Mouse (Mus musculus) hindbrain, embryonic 13.5 days (tissue): ENCODE measurements around the gene Nfib. TPM values are rescaled to one million over a fixed set of nuclear protein-coding genes. Genes with fewer than 3 reads are reported as not detected.

Experiments used
- ATAC-seq: fragments of 200-750 bp; cut with Nextera tagmentation; 2 replicates; pipeline ENCODE4 v1.8.0; 2017; ENCODE audit warnings: moderate TSS enrichment; ENCODE audit not compliant: low FRiP score
- H3K27ac ChIP-seq: fragments of 300-500 bp; sonication (generic); 2 replicates; pipeline ENCODE4 v1.5.1; 2015; ENCODE audit warnings: inconsistent platforms, mild to moderate bottlenecking, moderate library complexity
- H3K27me3 ChIP-seq: fragments of 300-500 bp; sonication (generic); 2 replicates; pipeline ENCODE4 v1.6.1; 2015; ENCODE audit warnings: mild to moderate bottlenecking, inconsistent platforms
- H3K36me3 ChIP-seq: fragments of 300-500 bp; sonication (generic); 2 replicates; pipeline ENCODE4 v1.6.1; 2015; ENCODE audit warnings: mild to moderate bottlenecking, inconsistent platforms
- H3K4me1 ChIP-seq: fragments of 300-500 bp; sonication (generic); replicated peaks from 2 replicates; pipeline ENCODE4 v1.6.1; 2015; ENCODE audit warnings: inconsistent platforms
- H3K4me2 ChIP-seq: fragments of 300-500 bp; sonication (generic); 2 replicates; pipeline ENCODE4 v1.6.1; 2015; ENCODE audit warnings: inconsistent platforms, mild to moderate bottlenecking, moderate library complexity
- H3K4me3 ChIP-seq: fragments of 300-500 bp; sonication (generic); 2 replicates; pipeline ENCODE4 v1.5.1; 2015; ENCODE audit warnings: mild to moderate bottlenecking, inconsistent platforms
- H3K9ac ChIP-seq: fragments of 300-500 bp; sonication (generic); 2 replicates; pipeline ENCODE4 v1.6.1; 2015; ENCODE audit warnings: mild to moderate bottlenecking, inconsistent platforms
- H3K9me3 ChIP-seq: fragments of 300-500 bp; sonication (generic); 2 replicates; pipeline ENCODE4 v1.6.1; 2016; ENCODE audit warnings: inconsistent platforms
- WGBS: fragments of 180-500 bp; shearing (Covaris S2); methylation state at CpG from one replicate; pipeline ENCODE4 v1.1.7; 2015; 5-methylcytosine and 5-hydroxymethylcytosine counted together
- polyA plus RNA-seq: library from polyadenylated mRNA; unstranded; fragments of >200 nt; fragmentation: Nextera tagmentation; extraction: Ambion mirVana; gene quantifications from 2 replicates; pipeline ENCODE4 v1.2.1, GENCODE M21; 2015

Gene Nfib
- polyA plus RNA-seq, 1 experiment from 2014 or later: 107 TPM

DNA sequence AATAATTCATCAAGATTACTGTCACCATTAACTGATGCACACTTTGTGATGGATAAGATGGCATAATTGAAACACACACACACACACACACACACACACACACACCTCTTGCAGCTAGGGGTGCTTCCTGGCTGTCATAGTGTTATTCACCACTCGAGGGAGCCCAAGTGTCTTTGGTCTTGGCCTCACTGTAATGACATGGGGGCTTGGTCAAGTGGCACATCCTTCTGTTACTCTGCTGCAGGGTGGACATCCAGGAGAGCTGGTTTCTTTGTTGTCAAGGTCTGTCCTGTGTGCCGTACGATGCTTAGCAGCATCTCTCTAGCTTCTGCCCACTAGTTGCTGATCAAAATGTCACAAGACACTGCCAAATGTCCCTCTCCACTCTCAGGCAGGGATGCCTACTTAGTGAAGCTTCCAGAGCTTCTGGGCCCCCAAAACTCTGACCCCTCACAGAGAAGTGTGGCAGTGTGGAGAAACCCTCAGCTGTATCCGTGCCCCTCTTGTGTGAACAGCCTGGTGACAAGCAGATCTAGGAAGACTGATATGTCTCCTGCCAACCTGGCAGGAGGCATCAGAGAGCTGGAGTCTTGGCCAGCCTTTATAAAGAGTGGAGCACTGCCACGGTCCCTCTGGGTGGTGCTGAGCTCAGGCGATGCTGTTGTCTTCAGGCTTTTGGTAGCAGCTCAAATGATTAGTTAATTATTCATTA lies 62.4 kb downstream of the Nfib start:
- Histone ChIP-seq H3K9me3 (no peaks in the 10 kb centered on the region), H3K9ac (no peak overlapping the region), H3K4me2 (no peak overlapping the region), H3K27me3 (no peaks in the 10 kb centered on the region), H3K4me1 (peaks cover 19% of the 10 kb centered on the region; the same call in 1 of the 2 replicates), H3K36me3 (no peaks in the 10 kb centered on the region), H3K27ac (peak overlapping the region; percentile 36; the same call in 1 of the 2 replicates), H3K4me3 (no peak overlapping the region)
- peak; percentile 92 for ATAC-seq
- whole genome bisulfite sequencing: 43% methylated on average over 6 of the region's 6 CpGs

DNA sequence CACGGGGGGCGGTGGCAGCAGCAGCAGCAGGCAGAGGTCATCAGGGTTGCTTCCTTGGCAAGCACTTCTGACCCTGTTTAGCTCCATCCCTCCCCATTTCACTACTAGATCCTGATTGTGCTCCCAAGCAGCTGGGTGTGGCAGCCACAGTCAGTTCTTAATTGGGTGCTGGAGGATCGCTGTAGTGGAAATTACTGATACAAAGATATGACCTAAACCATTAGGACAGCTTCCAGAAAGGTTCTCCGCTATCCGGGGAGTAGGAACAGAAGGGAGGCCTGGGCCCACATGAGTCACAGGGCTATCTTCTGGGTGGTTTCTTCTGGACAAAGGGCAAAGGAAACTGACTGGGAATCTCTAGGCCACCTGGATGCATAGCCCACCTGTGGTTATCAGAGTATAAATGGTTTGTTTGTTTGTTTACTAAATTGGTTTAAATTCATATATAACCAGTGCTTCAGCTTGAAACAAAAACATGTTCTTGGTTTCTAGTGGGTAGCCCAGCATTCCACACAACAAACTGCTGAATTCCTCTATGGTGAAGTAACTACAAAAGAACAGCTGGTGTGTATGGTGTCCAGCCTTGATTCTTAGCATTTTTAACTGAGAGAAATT lies 64.4 kb downstream of the Nfib start:
- Histone ChIP-seq H3K4me3 (no peak overlapping the region), H3K36me3 (no peaks in the 10 kb centered on the region), H3K4me1 (peaks cover 19% of the 10 kb centered on the region; the same call in 1 of the 2 replicates), H3K27ac (no peak overlapping the region), H3K9me3 (no peaks in the 10 kb centered on the region), H3K9ac (no peak overlapping the region), H3K4me2 (no peak overlapping the region), H3K27me3 (no peaks in the 10 kb centered on the region)
- no peak for ATAC-seq
- WGBS: 81% methylated on average over 5 of the region's 5 CpGs

DNA sequence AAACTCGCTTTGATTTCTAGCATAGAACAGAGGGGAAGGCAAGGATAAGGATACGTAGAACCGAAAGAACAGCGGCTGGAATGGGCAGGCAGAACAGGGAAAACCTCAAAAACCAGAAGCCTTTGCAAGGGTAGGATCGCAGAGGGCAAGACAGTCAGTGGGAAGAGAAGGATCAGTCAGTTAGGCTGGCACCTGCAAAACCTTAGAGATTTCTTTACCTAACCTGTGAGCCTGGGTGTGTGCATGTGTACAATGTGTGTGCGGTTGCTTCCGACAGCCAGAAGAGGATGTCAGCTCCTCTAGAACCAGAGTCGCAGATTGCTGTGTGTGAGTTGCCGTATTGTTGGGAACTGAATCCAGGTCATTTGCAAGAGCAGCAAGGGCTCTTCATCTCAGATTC lies 67.3 kb downstream of the Nfib start:
- 95% methylated on average over 9 of the region's 9 CpGs for WGBS

DNA sequence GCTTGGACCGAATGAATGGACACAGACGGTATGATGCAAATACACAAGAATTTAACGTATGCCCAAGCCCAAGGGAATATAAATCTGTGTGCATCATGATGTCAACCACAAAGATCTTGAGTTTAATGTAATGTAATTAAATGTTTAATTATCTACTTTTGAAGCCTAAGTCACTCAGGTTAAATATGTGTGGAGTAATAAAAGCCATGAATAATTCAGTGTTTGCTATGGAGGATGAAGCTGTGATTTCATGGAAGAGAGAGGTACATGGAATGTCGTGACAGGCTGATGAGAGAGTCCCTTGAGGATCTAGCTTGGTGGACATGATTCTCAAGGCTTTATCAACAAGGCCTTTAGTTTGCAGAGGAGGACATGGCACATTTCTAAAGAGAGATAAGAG lies 67.9 kb downstream of the Nfib start:
- no peak overlapping the region for H3K27ac ChIP-seq
- no peak overlapping the region for H3K4me2 ChIP-seq
- 59% methylated on average over 4 of the region's 4 CpGs for WGBS
- H3K4me3 ChIP-seq: no peak overlapping the region
- H3K9me3 ChIP-seq: no peaks in the 10 kb centered on the region
- no peaks in the 10 kb centered on the region for H3K36me3 ChIP-seq
- H3K4me1 ChIP-seq: no peaks in the 10 kb centered on the region; the same call in 1 of the 2 replicates
- ATAC-seq: no peak
- no peak overlapping the region for H3K9ac ChIP-seq
- no peaks in the 10 kb centered on the region for H3K27me3 ChIP-seq

More for the DNA sequence above, 67.3 kb downstream of the Nfib start:
- Histone ChIP-seq H3K27ac (no peak overlapping the region), H3K4me3 (no peak overlapping the region), H3K9ac (no peak overlapping the region), H3K9me3 (no peaks in the 10 kb centered on the region), H3K4me2 (no peak overlapping the region), H3K36me3 (no peaks in the 10 kb centered on the region), H3K27me3 (no peaks in the 10 kb centered on the region), H3K4me1 (peaks cover 3% of the 10 kb centered on the region; the same call in 1 of the 2 replicates)
- no peak for ATAC-seq

DNA sequence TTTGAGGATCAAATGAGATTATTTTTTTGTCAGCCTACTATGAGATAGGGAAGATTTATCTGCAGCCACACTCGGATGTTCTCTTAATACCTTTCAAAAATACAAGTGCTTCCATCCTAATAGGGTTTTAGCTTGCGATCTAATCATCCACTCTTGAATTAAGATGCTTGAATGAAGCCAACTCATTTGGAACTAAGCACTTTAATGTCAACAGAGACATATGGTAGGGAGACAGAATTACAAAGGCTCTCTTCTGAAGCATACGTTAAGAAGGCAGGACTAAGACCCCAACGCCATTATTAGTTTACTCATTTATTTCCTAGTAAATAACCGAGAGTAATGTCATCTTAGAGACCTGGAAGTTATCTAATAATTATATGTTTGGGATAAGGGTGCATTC lies 68.9 kb downstream of the Nfib start:
- H3K9ac ChIP-seq: no peak overlapping the region
- H3K27me3 ChIP-seq: no peaks in the 10 kb centered on the region
- no peaks in the 10 kb centered on the region for H3K4me1 ChIP-seq
- no peak overlapping the region for H3K27ac ChIP-seq
- H3K4me3 ChIP-seq: no peak overlapping the region
- no peaks in the 10 kb centered on the region for H3K9me3 ChIP-seq
- WGBS: 56% methylated on average over 5 of the region's 5 CpGs
- ATAC-seq: no peak
- no peak overlapping the region for H3K4me2 ChIP-seq
- no peaks in the 10 kb centered on the region for H3K36me3 ChIP-seq

DNA sequence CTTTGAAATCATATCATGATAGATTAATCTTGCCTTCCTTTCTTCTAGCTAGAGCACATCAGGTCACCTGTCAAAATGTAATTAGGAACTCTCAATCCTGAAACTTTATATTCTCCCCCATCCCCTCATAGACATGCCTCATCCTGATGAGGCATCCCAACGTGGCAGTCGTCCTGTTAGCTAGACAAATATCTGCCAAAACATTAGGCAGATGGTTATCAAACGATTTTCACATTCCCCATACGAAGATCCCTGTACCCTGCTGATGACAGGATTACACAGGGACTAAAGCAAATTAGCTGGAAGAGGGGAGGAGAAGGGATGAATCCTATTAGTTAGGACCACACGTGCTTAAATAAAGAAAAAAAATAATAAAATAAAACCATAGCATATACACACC lies 69.7 kb downstream of the Nfib start:
- Histone ChIP-seq H3K4me2 (no peak overlapping the region), H3K4me3 (no peak overlapping the region), H3K4me1 (no peaks in the 10 kb centered on the region), H3K27me3 (no peaks in the 10 kb centered on the region), H3K9ac (no peak overlapping the region), H3K9me3 (no peaks in the 10 kb centered on the region), H3K36me3 (no peaks in the 10 kb centered on the region), H3K27ac (no peak overlapping the region)
- ATAC-seq: no peak
- 59% methylated on average over 5 of the region's 5 CpGs for WGBS

DNA sequence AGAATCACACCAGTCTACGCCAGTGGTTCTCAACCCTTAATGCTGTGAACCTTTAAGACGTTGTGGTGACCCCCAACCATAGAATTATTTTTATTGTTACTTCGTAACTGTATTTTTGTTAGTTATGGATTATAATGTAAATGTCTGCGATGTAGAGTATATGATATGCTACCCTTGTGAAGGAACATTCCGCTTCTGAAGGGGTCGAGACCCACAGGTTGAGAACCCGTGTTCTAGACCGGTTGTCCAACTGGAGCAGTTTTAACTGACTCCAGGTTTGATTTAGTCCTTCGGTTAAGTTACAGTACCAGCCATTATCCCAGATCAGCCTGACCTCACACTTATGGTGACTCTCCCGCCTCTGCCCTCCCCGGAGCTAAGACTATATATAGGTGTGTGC lies 70.4 kb downstream of the Nfib start:
- H3K27ac ChIP-seq: no peak overlapping the region
- no peaks in the 10 kb centered on the region for H3K9me3 ChIP-seq
- 97% methylated on average over 11 of the region's 11 CpGs for WGBS

DNA sequence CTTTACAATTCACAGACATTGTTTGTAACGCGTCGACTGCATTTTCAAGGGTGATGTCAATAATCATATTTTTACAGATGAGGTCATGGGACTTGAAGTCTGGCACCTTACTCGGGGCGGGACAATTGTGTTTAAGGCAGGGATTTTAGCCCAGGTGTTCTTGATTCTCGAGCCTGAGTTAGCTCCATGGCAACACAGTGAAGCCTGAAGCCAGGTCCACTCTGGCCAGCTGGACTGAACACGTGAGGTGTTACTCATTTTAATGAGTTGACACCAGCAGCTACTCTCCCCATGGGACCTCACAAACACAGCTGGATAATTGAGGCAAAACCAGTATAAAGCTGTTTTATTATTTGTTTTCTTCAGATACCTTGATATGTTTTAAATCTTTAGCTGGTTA lies 71.2 kb downstream of the Nfib start:
- Histone ChIP-seq H3K9ac (no peak overlapping the region), H3K4me1 (no peaks in the 10 kb centered on the region), H3K36me3 (no peaks in the 10 kb centered on the region), H3K27ac (no peak overlapping the region), H3K4me3 (no peak overlapping the region), H3K4me2 (no peak overlapping the region), H3K9me3 (no peaks in the 10 kb centered on the region), H3K27me3 (no peaks in the 10 kb centered on the region)
- 82% methylated on average over 7 of the region's 7 CpGs for WGBS
- no peak for ATAC-seq

More for the DNA sequence above, 70.4 kb downstream of the Nfib start:
- no peaks in the 10 kb centered on the region for H3K36me3 ChIP-seq
- ATAC-seq: no peak
- no peak overlapping the region for H3K4me3 ChIP-seq
- no peaks in the 10 kb centered on the region for H3K4me1 ChIP-seq
- no peak overlapping the region for H3K9ac ChIP-seq
- H3K27me3 ChIP-seq: no peaks in the 10 kb centered on the region
- no peak overlapping the region for H3K4me2 ChIP-seq

DNA sequence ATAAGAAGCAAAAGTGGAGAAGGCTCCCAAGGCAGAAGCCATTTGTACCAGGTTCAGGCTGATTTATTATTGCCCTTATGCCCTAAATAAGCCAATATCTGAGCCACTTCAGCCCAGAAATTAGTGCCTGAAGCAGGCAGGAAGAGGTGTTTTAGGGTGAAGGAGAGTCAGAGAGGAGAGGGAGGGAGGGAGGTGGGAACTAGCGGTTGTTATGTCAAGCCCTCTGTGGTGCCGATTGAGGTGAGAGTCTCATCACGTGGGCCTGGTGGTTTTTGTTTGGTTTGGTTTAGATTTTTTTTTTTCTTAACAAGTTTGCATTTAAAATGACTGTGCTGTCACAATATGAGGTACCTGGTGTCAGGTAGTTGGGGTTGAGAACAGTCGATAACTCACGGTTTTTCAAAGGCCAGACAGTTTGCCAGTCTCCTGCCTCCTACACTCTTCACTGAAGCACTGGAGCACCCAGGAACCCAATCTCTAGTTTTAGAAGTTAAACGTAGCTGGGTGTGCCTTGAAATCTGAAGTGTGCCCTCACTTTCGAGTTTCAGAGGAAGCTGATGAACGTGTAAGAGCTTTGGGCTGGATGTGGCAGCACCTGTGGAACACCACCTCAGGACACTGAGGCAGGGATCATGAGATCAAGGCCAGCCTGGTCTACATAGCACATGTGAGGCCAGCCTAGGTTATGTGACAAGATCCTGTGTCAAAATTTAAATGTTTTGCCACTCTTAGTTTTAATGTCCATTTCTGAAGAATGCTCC lies 81.1 kb downstream of the Nfib start:
- WGBS: 86% methylated on average over 8 of the region's 8 CpGs
- H3K9ac ChIP-seq: no peak overlapping the region

DNA sequence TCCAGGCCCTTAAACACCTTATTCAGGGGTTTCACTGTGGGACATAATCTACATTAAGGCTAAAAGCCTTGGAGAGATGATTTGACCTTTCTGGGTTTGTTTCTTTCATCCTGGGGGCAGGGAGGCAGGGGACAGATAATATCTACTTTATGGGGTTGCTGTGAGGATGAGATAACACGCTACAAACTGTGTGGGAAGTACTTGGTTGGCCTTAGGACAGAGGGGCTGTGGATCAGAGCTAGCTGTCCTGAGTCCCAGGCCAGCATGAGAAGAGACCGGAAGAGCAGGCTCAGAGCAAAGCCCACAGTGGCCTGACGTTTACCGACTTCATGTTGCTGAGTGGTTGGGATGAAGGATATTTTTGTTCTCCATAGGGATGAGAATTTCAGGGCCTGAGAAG lies 81.7 kb downstream of the Nfib start:
- no peaks in the 10 kb centered on the region for H3K36me3 ChIP-seq
- WGBS: 84% methylated on average over 4 of the region's 4 CpGs
- no peaks in the 10 kb centered on the region for H3K27me3 ChIP-seq
- H3K9me3 ChIP-seq: no peaks in the 10 kb centered on the region
- peaks cover 29% of the 10 kb centered on the region for H3K4me1 ChIP-seq
- no peak for ATAC-seq
- no peak overlapping the region for H3K9ac ChIP-seq
- no peak overlapping the region for H3K4me3 ChIP-seq
- H3K4me2 ChIP-seq: no peak overlapping the region
- peak overlapping the region; percentile 90 for H3K27ac ChIP-seq

More for the DNA sequence above, 81.1 kb downstream of the Nfib start:
- Histone ChIP-seq H3K9me3 (no peaks in the 10 kb centered on the region), H3K36me3 (no peaks in the 10 kb centered on the region), H3K4me3 (no peak overlapping the region), H3K27ac (peak overlapping the region; percentile 90), H3K4me1 (peaks cover 26% of the 10 kb centered on the region), H3K4me2 (no peak overlapping the region), H3K27me3 (no peaks in the 10 kb centered on the region)
- no peak for ATAC-seq

DNA sequence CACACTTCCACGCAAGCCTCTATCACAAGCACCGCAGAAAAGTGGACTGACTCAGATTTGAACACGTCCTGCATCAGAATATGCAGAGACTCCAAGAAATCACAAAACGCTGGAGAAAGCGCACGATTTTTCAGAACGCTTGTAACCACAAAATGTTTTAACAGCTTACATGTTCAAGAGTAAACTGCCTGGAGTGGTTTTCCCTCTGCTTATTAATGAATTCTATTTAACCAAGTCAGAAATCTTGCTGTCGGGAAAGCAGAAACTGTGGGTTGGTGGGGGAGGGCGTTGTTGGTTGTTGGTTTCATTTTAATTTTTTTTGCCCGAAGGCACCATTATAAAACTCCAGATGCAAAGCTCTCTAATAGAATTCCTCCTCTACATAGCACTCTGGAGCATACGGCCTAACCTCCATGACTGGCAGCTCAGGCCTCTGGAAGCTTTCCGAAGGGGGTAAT lies 82.4 kb downstream of the Nfib start:
- WGBS: 66% methylated on average over 12 of the region's 12 CpGs
- peak overlapping the region; percentile 90 for H3K27ac ChIP-seq
- no peak overlapping the region for H3K4me3 ChIP-seq
- no peaks in the 10 kb centered on the region for H3K36me3 ChIP-seq
- ATAC-seq: peak; percentile 58; the same call in 1 of the 2 replicates
- H3K4me1 ChIP-seq: peaks cover 35% of the 10 kb centered on the region
- H3K9ac ChIP-seq: no peak overlapping the region
- no peaks in the 10 kb centered on the region for H3K9me3 ChIP-seq
- H3K27me3 ChIP-seq: no peaks in the 10 kb centered on the region
- no peak overlapping the region for H3K4me2 ChIP-seq

DNA sequence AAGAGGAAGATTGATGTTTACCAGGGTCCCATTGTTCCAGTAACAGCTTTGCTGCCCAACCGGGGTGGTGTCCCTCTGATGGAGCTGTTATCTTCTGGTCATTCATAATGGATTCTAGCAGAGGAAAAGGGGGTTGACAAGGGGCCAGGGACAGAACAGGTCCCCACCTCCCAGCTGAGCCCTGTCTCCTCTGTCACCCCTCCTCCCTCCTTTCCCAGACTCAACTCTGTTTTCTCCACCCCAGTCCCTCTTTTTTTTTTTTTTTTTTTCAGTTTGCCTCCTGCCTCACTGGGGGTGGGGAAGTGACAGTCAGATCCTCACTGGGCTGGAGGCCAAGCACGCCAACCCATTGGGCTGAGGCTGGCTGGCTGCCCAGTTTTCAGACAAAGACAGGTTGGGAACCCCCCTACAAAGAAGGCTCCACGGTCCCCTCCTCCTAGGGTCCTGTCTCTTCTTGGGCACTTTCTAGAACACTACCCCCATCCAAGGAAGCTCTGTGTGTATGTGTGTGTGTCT lies 83.2 kb downstream of the Nfib start:
- Histone ChIP-seq H3K4me3 (no peak overlapping the region), H3K36me3 (no peaks in the 10 kb centered on the region), H3K4me2 (no peak overlapping the region), H3K4me1 (peaks cover 39% of the 10 kb centered on the region), H3K27me3 (no peaks in the 10 kb centered on the region), H3K9me3 (no peaks in the 10 kb centered on the region), H3K27ac (peak overlapping the region; percentile 90), H3K9ac (no peak overlapping the region)
- WGBS: 4% methylated on average over 3 of the region's 3 CpGs
- peak; percentile 89 for ATAC-seq
